Mouse (Mus musculus) megakaryocyte progenitor cell, adult 5-6 weeks (primary cell): ENCODE measurements at regions not wholly inside any gene's neighbourhood (a gene's known extent, or its start where the extent isn't known, plus 50 kb on each side); places are given as distances from the start of the nearest gene placed in this dataset.

ENCODE experiments used
- ATAC-seq: replicated peaks from 2 replicates; pipeline ENCODE4 v1.8.0; 2016; ENCODE audit warnings: mild to moderate bottlenecking, moderate TSS enrichment, inconsistent platforms; ENCODE audit not compliant: poor library complexity

GRCm38 (mm10) chr9:33728058-33728457, 757.6 kb upstream of the Kirrel3 start:
- ATAC-seq, result peak; percentile 52

DNA sequence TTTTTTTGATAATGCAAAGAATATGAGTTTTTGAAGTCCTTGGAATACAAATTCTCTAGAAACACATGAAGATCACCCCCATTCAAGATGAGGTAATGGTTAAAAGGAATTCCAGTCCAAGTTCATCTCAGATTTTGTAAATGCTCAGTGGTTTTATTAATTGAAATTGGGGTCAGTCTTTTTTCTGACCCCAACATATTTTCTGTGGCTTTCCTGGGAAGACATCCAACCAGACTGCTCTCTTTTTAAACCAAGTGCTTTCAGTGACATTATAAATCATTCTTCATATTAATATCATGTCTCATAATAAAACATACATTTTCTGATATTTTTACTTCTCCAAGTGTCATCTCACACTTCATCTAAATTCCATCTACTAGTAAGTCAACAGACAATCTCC, 725.0 kb upstream of the Kirrel3 start:
- no peak for ATAC-seq

GRCm38 (mm10) chr9:33766235-33766634, 719.5 kb upstream of the Kirrel3 start:
- ATAC-seq, result no peak

- ATAC-seq, result no peak
Measured at GRCm38 (mm10) chr9:33769811-33770210, 715.9 kb upstream of the Kirrel3 start.

- ATAC-seq, result no peak
Measured at GRCm38 (mm10) chr9:33774178-33774577, 711.5 kb upstream of the Kirrel3 start.

- no peak for ATAC-seq
Measured at GRCm38 (mm10) chr9:33790617-33791016, 695.1 kb upstream of the Kirrel3 start.

- ATAC-seq, result no peak
Measured at GRCm38 (mm10) chr9:33800250-33800649, 685.4 kb upstream of the Kirrel3 start.

GRCm38 (mm10) chr9:33800763-33801162, 684.9 kb upstream of the Kirrel3 start:
- no peak for ATAC-seq

DNA sequence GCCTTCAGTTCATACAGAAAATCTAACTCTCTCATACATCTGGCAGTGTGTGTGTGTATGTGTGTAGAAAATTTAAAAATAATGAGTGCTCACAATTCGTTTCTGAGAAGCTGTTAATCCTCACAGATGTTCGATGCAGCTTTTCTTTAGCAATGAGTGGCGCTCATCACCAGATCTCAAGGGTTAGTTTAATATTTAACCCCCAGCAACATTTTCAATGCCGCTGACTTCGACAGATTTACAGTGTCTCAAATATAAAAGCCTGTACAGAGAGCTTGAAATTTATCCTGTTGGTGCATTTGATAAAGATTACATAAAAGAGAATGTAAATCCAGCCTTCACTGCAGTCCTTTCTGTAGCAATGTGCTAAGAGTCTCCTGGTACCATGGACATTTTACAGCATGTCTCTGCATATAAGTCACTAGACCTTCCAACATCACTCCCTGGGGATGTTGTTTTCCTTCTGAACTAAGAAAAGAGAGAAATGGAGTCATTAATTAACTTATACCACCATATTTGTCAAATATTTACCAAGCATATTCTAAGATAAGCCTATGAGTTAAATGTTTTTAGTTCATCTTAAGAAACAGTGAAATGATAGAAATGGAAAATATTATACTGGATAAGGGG, 670.8 kb upstream of the Kirrel3 start:
- no peak for ATAC-seq

DNA sequence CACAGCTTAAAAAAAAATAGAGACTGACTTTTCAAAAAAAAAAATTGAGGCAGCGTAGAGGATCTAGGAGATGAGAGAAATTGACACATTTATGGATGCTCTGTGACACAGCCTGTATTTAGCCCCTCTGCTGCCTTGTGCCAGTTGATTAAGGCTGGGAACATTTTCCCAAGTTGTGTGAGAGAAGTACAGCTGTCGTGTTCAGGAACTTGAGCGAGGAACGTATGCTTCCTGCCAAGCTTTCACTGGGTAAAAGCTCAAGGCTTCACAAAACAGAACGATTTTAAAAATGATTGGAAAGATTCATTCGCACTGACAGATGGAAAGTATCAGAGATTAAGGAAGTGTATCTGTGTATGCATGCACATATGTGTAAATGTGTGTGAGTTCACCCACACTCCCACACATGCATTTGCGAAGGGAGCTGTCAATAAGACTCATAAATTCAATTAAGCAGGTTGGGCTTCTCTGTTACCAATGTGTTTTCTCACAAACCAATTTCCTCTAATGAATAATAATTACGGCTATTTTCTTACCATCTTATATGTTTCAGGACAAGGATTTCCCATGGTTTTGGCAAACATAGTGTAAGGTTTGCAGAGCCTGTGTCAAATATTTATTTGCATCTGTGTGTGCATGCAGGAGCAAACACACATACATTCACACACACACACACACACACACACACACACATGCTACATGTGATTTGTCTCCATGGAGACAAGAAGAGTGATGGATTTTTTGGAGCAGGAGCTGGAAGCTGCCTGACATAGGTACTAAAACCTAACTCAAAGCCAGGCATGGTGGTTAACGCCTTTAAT, 662.9 kb upstream of the Kirrel3 start:
- no peak for ATAC-seq

- ATAC-seq, result no peak
Measured at GRCm38 (mm10) chr9:33826116-33826515, 659.6 kb upstream of the Kirrel3 start.

DNA sequence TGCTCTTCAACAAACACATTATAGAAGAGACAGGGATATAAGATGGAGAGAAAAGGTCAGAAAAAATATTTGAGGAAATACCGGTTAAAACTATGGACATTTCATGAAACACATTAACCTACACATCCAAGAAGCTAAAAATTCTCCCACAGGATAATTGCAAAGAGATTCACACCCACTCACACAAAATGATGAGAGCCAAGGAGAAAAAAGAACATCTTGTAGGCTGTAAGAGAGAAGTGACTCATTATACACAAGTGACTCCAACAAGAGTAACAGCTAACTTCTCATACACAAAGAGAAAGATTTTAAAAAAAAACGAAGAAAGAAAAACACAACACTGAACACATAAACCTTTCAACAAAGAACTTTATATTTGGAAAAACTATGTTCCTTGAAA, 658.3 kb upstream of the Kirrel3 start:
- no peak for ATAC-seq

GRCm38 (mm10) chr9:33837666-33838380, 647.9 kb upstream of the Kirrel3 start:
- no peak for ATAC-seq

DNA sequence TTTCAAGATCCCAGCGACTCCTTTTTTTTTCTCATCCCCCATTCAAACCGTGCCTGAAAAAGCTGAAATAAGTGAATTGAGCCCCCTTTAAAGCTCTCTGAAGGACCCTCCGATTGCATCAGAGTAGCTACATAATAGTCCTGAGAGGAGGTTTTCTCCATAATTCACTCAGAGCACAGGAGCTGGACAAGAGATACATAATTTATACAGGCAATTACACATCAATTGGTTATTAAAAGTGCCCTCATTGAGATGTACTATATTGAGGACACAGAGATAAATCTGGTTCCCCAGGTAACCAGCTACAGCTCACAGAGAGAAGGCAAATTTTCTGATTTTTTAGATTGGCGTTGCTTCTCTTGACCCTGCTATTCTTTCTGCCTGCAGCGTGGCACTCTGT, 636.1 kb upstream of the Kirrel3 start:
- no peak for ATAC-seq

GRCm38 (mm10) chr9:33850024-33850423, 635.7 kb upstream of the Kirrel3 start:
- ATAC-seq, result no peak

- ATAC-seq, result no peak
Measured at GRCm38 (mm10) chr9:33850993-33851392, 634.7 kb upstream of the Kirrel3 start.

- no peak for ATAC-seq
Measured at GRCm38 (mm10) chr9:33856169-33856568, 629.5 kb upstream of the Kirrel3 start.

- no peak for ATAC-seq
Measured at GRCm38 (mm10) chr9:33858511-33858910, 627.2 kb upstream of the Kirrel3 start.

DNA sequence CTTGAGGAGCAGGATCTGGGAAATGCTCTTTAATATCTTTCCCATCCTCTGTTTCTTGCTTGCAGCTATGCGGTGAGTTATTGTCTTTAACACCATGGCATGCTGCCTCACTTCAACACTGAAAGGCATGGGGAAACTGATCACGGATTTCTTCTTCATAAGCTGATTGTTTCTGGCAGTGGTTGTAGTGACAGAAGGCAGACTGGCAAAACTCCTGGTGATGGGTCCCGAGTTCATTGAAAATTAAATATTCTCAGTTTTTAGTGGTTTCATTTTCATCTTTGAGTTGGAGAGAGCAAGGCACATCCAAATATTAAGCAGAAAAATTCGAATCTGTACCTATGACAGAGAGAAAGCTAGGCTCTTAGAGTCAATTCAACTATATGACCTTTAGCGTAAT, 617.0 kb upstream of the Kirrel3 start:
- ATAC-seq, result no peak

- no peak for ATAC-seq
Measured at GRCm38 (mm10) chr9:33887279-33887678, 598.4 kb upstream of the Kirrel3 start.

- ATAC-seq, result no peak
Measured at GRCm38 (mm10) chr9:33892001-33892400, 593.7 kb upstream of the Kirrel3 start.
